Mouse (Mus musculus) adipocyte (in vitro differentiated cells): ENCODE data around the gene Pmm1.

Experiments
- DNase-seq: peaks from one replicate; pipeline ENCODE4 v3.0.0-alpha.2; 2016; ENCODE audit warnings: low spot score

Gene Pmm1

GRCm38 (mm10) chr15:81956457-81956856, 4.3 kb downstream of the Pmm1 start:
- DNase-seq, result no peak

GRCm38 (mm10) chr15:81955414-81955813, 5.3 kb downstream of the Pmm1 start:
- DNase-seq, result no peak

DNA sequence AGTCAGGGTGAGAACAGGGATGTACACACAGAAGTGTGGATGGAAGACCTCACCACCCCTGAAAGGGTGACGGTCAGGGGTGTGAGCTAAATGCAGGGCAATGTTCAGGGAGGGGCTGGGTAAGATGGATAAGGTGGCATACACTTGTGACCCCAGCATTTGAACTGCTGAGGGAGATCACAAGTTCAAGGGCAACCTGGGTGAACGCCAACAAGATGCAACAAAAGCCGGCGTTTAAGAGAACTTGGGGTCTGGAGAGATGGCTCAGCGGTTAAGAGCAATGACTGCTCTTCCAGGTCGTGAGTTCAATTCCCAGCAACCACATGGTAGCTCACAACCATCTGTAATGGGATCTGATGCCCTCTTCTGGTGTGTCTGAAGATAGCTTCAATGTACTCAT, 6.0 kb downstream of the Pmm1 start:
- DNase-seq, result no peak

DNA sequence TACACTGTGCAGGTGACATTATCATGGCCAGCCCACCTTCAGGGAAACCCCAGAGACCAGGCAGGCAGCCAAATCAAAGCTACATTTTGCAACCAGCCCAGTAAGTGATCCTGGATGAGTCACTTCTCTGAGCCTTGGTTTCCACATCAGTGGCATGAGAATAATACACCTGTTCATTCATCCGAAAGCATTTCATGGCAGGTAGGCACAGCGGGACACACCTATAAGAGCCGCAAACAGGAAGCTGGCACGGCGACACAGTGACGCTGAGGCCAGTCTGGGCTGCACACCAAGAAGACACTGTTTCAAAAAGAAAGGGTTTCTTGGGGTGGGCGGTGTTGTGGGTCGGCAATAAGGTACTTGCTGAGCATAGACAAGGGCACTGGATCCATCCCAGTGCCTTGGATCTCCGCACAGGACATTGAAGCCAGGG, 6.6 kb downstream of the Pmm1 start:
- DNase-seq, result no peak

DNA sequence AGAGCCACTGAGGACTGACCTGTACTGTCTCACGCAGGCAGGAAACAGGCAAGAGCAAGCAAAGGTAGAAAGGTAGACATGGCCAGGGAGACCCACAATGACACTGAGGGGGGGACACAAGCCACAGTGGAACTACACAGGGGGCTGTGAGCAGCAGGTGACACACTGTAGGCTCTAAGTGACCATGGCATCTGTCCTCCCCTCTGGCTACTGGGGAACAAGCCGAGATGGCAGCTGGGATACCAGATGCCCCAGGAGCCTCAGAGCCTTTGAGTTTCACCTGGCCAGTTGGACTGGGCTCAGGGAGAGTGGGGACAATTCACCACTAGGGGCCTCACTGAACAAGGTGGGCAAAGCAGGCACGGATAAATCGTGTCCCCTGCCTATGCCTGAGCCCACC, 8.4 kb downstream of the Pmm1 start:
- no peak for DNase-seq

GRCm38 (mm10) chr15:81951159-81951558, 9.6 kb downstream of the Pmm1 start:
- DNase-seq, result no peak

- no peak for DNase-seq
These were observed 10.0 kb downstream of the Pmm1 start for GRCm38 (mm10) chr15:81950716-81951115.

- DNase-seq, result no peak
These were observed 11.1 kb downstream of the Pmm1 start for GRCm38 (mm10) chr15:81949476-81950131.

DNA sequence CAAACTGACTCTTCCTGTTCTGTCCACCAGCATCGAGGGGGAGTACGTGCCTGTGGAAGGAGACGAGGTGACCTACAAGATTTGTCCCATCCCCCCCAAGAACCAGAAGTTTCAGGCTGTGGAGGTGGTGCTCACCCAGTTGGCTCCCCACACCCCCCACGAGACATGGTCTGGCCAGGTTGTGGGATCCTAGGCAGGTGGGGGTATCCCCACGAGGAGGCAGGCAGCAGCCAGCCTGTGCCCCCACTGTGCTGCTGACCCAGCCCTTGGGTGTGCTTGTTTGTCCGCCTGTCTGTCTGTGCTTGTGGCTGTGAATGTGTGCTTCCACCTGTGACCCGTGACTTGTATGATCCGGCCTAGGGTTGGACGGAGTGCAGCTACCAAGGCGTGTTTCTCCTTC, 11.7 kb downstream of the Pmm1 start:
- DNase-seq, result no peak

DNA sequence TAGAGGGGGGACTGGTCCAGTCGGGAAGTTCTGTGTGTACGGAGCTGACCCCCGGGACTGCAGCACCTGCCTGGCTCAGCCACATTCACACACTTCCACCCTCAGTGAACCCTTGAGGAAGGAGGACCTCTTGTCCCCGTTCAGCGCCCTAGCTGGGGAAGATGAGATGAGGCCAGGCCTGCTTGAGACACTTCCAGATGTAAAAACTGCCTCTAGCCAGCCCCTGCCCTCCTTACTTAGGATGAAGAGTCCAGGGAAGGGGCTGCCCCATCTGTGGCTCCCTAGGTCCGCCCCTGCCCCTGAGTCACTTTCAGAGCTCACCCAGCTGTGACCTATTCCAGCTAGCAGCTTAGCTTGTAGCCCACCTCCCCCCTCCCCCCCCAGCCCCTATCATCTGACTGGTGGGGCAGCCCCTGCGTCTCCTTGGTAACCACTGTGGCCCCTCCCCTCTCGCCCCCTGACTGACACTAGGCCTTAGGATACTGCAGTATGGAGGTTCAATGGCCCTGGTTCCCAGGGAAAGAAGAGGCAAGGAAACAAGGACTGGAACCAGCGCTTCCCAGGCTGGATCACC, 17.5 kb downstream of the Pmm1 start:
- DNase-seq, result no peak

DNA sequence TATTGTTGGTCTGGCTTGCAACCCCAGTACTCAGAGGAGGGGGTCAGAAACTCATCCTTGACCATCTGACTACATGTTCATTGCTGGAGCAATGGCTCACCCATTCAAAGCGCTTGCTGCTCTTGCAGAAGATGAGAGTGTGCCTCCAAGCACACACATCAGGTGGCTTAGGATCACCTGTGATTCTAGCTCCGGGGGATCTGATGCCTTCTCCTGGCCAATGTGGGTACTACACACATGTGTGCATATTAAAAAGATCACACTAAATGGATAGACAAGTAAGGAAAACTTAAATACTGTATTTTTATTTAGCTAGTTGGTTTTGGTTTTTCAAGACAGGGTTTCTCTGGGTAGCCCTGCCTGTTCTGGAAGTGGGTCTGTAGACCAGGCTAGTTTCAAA, 19.7 kb downstream of the Pmm1 start:
- no peak for DNase-seq

GRCm38 (mm10) chr15:81940219-81940618, 20.5 kb downstream of the Pmm1 start:
- no peak for DNase-seq

DNA sequence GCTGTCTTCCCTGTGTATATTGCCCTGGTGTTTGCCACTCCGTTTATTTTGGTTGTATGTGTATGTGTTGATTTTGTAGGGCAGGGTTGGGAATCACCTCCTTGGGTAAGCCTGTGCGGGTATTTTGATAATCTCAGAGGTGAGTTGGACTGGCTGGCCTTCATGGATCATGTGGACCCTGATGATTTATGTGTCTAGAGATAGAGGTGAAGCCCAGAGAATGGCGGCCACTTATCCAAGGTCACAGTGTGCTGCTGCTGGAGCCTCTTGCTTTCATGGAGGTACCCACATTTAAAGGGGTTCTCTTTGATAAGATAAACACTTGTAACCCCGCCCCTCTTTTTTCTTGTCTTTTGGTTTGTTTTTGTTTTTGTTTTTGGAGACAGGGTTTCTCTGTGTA, 21.0 kb downstream of the Pmm1 start:
- no peak for DNase-seq

DNA sequence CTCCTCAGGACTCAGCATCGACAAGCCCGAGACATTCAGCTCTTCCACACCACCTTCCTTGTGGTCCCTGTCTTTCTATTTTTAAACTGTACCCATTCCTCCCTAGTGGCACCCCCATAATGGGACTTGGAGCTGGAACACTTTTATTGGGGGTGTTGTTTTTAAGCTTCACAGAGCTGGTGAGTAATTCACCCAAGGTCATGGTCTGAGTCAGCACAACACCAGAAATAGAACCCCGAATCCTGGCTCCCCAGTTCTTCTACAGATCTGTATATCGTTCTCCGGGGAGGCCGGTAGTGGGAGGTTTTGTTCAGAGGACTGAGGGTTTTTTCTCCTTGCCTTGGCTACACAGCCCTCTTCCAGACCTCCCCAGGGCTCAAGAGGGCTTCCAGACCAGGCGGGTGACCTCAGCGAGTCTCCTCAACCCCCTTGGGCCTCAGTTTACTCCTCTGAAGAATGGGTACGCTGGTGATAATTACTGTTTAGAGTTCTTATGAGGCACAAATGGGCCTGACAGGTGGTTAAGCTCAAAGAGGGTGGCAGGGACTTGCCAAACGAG, 21.5 kb downstream of the Pmm1 start:
- no peak for DNase-seq

DNA sequence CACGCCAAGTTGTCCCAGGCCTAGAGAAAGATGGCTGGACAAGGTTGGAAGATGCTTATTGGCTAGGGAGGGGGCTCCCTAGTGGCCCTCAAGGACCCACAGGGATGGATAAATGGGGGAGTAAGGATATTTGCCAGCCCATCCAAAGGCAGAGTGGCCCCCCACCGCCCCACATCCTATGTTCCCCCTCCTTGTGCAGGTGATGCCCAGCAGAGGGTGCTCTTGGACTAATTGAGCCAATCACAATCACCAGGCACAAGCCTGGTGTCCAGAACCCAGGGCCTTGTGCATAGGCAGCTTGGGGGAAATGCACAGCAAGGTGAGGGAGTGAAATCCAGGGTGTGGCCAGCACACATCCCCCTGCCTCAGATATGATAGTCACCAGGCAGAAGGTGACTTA, 22.5 kb downstream of the Pmm1 start:
- no peak for DNase-seq

- DNase-seq, result no peak
These were observed 23.4 kb downstream of the Pmm1 start for GRCm38 (mm10) chr15:81937098-81937972.

- no peak for DNase-seq
These were observed 24.1 kb downstream of the Pmm1 start, which contains the start of gene Csdc2 for GRCm38 (mm10) chr15:81936679-81937078. Gene Csdc2, plus strand, starts transcription at chr15:81936759.

- DNase-seq, result no peak
These were observed 24.7 kb downstream of the Pmm1 start for GRCm38 (mm10) chr15:81935869-81936637.

GRCm38 (mm10) chr15:81933986-81934385, 26.7 kb downstream of the Pmm1 start:
- no peak for DNase-seq

- no peak for DNase-seq
These were observed 27.7 kb downstream of the Pmm1 start for GRCm38 (mm10) chr15:81932951-81933470.

DNA sequence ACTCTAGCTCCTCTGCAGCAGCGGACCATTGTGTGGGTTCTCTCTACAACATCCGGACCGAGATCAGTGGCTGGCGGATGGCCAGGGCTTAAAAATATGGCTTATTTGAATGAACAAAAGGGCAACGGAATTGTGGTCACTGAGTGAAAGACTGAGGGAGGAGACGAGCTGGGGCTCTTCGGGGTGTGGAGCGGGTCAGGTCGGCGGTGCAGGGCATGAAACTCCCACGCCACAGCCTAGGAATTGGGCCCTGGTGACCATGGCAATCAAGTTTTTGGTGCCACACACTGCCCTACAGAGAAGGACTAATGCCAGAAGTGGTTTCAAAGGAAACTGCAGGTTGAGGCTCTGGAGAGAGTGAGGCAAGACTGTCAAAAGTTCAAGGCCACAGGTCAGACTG, 32.5 kb downstream of the Pmm1 start:
- DNase-seq, result peak; percentile 55

DNA sequence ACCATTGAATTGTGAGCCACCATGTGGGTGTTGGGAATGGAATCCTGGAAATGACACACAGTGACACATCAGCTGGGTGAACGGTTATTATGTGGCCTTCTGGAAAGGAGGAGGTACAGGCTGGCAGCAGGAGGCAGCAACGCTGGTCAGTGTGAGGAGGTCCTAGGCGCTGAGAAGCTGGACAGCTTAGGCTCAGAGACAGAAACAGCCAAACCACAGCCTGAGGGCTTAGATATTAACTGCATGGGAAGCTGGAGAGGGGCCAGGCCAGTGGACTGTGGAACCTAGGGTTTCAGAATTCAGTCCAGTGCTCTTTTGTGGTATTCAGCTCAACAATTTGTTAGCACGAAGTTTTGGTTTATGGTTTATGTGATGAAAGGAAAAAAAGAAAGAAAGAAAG, 33.0 kb downstream of the Pmm1 start:
- DNase-seq, result peak; percentile 76
